Mouse (Mus musculus) liver, adult 2 months (tissue): Measurements from ENCODE around the gene Rad9a.

Experiments used
- CTCF ChIP-seq: fragments of 200-500 bp; IDR thresholded peaks from 2 replicates; pipeline ENCODE4 v1.5.1; 2011; ENCODE audit warnings: low read depth, low read length, control low read depth
- POLR2A ChIP-seq: fragments of 200-500 bp; IDR thresholded peaks from 2 replicates; pipeline ENCODE4 v1.6.1; 2011; ENCODE audit warnings: low read length, control low read depth; ENCODE audit not compliant: insufficient read depth; ENCODE audit errors: extremely low read depth

DNA sequence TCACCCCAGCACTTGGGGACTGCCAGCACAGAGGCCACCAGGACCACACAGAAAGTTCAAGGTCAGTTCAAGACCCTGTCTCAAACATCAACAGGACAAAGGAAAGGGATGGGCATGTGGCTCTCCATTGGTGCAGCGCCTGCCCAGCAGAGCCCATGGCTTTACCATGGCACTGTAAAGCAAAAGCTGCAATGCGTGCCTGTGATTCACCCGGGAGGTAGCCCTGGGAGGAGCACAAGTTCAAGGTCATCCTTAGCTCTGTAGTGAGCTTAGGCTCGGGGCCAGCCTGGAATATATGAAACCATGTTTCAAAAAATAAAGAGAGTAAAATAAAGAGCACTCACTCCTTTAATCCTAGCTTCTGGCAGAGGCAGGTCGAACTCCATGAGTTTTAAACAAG, 49.6 kb downstream of the Rad9a start:
- TF ChIP-seq POLR2A = no peak
- no peak for TF ChIP-seq CTCF
